Mouse (Mus musculus) central nervous system, embryonic 18 days (tissue): ENCODE results near the gene Ifi204. TPM values are rescaled to one million over a fixed set of nuclear protein-coding genes. Genes with fewer than 3 reads are reported as not detected.

Experiments
- polyA plus RNA-seq: library from polyadenylated mRNA; depleted of rRNA; stranded (reverse); fragments of >200 nt; gene quantifications from 2 replicates; pipeline ENCODE4 v1.2.3, GENCODE M21; 2012; rRNA removed

Gene Ifi204
- polyA plus RNA-seq, result 0.63 and 0.70 TPM in 2 replicates

DNA sequence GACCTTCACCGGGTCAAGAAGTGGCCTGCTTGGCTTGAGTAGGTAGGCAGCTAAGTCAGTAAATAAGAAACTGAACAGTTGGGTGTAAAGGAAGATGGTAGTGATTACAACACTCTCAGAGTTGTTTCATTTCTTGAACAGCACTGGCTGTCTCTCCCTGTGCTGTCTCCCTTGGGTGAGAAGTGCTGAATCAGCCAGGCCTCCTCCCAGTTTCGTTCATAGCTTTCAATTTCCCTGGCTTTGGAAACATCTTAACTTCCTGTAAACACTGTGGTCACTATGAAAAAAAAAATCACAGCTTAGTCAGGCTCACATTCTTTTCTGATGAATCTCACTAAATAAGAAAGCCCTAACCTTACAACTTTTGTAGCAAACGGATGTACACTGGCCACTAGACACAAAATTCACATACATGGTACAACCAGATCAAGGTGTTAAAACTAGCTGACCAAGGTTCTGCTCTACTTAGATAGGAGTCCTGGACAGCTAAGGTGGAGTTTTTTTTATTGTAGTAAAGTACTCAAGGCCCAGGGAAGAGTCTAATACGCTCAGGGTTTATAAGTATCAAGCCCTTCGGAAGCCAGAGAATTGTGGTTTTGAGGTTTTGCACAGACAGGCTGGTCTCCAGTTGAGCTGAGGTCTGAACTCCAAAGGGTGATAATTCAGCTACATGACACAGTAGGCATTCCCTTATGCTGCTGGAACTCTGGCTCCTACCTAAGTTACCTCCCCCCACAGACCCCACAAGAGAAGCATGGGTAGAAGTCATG is at the start of gene Ifi204:
Gene Ifi204 (minus strand): TSS at position 96 of the 770 bp plus-strand sequence.

DNA sequence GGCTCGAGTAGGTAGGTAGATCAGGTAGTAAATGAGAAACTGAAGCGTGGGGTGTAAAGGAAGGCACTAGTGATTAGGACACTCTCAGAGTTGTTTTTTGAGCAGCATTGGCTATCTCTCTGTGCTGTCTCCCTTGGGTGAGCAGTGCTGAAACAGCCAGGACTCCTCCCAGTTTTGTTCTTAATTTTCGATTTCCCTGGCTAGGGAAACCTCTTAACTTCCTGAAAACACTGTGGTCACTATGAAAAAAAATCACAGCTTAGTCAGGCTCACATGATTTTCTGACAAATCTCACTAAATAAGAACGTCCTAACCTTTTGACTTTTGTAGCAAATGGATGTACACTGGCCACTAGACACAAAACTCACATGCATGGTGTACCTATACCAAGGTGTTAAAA is 25.1 kb downstream of the Ifi204 start, which contains the start of gene Ifi207:
Gene Ifi207 (minus strand): TSS at position 92 of the 400 bp plus-strand sequence.

Other genes starting within 250 kb of the Ifi204 start
- not detected in 2 replicates for gene Ifi214, start 231.0 kb downstream of the Ifi204 start, polyA plus RNA-seq
- gene Ifi213, start 167.7 kb downstream of the Ifi204 start, polyA plus RNA-seq, result 0.19 and 0.49 TPM in 2 replicates
- 0.09 and 0.13 TPM in 2 replicates for gene Ifi209, start 136.0 kb downstream of the Ifi204 start, polyA plus RNA-seq
- 0.03 TPM in 1 of 2 replicates, not detected in the other for gene Ifi208, start 93.3 kb downstream of the Ifi204 start, polyA plus RNA-seq
- 0.65 and 0.84 TPM in 2 replicates for gene Ifi207, start 25.2 kb downstream of the Ifi204 start, polyA plus RNA-seq
- gene Ifi211, start 146.1 kb upstream of the Ifi204 start, polyA plus RNA-seq, result 0.36 and 0.41 TPM in 2 replicates
- 2.8 and 4.0 TPM in 2 replicates for gene Mndal, start 175.5 kb upstream of the Ifi204 start, polyA plus RNA-seq
- 1.2 and 2.2 TPM in 2 replicates for gene Ifi203, start 175.7 kb upstream of the Ifi204 start, polyA plus RNA-seq
- gene Ifi202b, start 215.8 kb upstream of the Ifi204 start, polyA plus RNA-seq, result not detected in 2 replicates